Mouse (Mus musculus) hindbrain, embryonic 13.5 days (tissue): ENCODE measurements at regions not wholly inside any gene's neighbourhood (a gene's known extent, or its start where the extent isn't known, plus 50 kb on each side); places are given as distances from the start of the nearest gene placed in this dataset.

ENCODE experiments used
- ATAC-seq: fragments of 200-750 bp; cut with Nextera tagmentation; 2 replicates; pipeline ENCODE4 v1.8.0; 2017; ENCODE audit warnings: moderate TSS enrichment; ENCODE audit not compliant: low FRiP score
- H3K27ac ChIP-seq: fragments of 300-500 bp; sonication (generic); 2 replicates; pipeline ENCODE4 v1.5.1; 2015; ENCODE audit warnings: inconsistent platforms, mild to moderate bottlenecking, moderate library complexity
- H3K27me3 ChIP-seq: fragments of 300-500 bp; sonication (generic); 2 replicates; pipeline ENCODE4 v1.6.1; 2015; ENCODE audit warnings: mild to moderate bottlenecking, inconsistent platforms
- H3K36me3 ChIP-seq: fragments of 300-500 bp; sonication (generic); 2 replicates; pipeline ENCODE4 v1.6.1; 2015; ENCODE audit warnings: mild to moderate bottlenecking, inconsistent platforms
- H3K4me1 ChIP-seq: fragments of 300-500 bp; sonication (generic); replicated peaks from 2 replicates; pipeline ENCODE4 v1.6.1; 2015; ENCODE audit warnings: inconsistent platforms
- H3K4me2 ChIP-seq: fragments of 300-500 bp; sonication (generic); 2 replicates; pipeline ENCODE4 v1.6.1; 2015; ENCODE audit warnings: inconsistent platforms, mild to moderate bottlenecking, moderate library complexity
- H3K4me3 ChIP-seq: fragments of 300-500 bp; sonication (generic); 2 replicates; pipeline ENCODE4 v1.5.1; 2015; ENCODE audit warnings: mild to moderate bottlenecking, inconsistent platforms
- H3K9ac ChIP-seq: fragments of 300-500 bp; sonication (generic); 2 replicates; pipeline ENCODE4 v1.6.1; 2015; ENCODE audit warnings: mild to moderate bottlenecking, inconsistent platforms
- H3K9me3 ChIP-seq: fragments of 300-500 bp; sonication (generic); 2 replicates; pipeline ENCODE4 v1.6.1; 2016; ENCODE audit warnings: inconsistent platforms
- WGBS: fragments of 180-500 bp; shearing (Covaris S2); methylation state at CpG from one replicate; pipeline ENCODE4 v1.1.7; 2015; 5-methylcytosine and 5-hydroxymethylcytosine counted together

DNA sequence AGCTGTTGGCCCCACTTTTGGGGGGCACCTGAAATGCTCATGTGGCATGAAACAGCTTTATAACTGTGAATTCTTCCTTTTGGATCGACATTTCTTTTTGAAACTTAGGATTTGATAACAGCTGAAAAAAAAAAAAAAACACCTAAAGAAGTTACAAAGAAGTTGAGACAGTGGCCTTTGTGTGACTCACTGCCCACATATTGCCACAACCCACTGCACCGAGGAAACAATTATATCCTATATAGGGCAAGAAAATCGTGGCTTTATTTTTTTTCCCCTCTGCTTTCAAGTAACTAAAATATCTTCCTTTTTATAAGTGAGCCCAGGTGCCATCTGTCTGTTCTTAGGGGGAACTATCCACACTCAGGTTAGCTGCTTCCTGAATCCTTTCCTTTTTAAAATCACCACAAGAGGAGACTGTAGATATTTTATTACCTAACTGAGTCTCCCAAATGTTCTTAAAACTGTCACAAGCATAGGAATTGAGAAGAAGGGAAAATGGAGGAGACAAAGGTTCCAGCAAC lies 104.8 kb upstream of the Adra1d start:
- Histone ChIP-seq H3K4me1 (no peaks in the 10 kb centered on the region), H3K27ac (no peak overlapping the region), H3K4me2 (no peak overlapping the region), H3K36me3 (no peaks in the 10 kb centered on the region), H3K27me3 (no peaks in the 10 kb centered on the region), H3K9ac (no peak overlapping the region), H3K4me3 (no peak overlapping the region), H3K9me3 (no peaks in the 10 kb centered on the region)
- 79% methylated on average over 3 of the region's 3 CpGs for WGBS
- ATAC-seq = no peak

- 79% methylated on average over 3 of the region's 3 CpGs for WGBS
- Histone ChIP-seq H3K4me1 (no peaks in the 10 kb centered on the region), H3K27ac (no peak overlapping the region), H3K27me3 (no peaks in the 10 kb centered on the region), H3K9ac (no peak overlapping the region), H3K4me2 (no peak overlapping the region), H3K9me3 (no peaks in the 10 kb centered on the region), H3K36me3 (no peaks in the 10 kb centered on the region), H3K4me3 (no peak overlapping the region)
- ATAC-seq = no peak
These were observed 102.5 kb upstream of the Adra1d start for GRCm38 (mm10) chr2:131664575-131664974.

- Histone ChIP-seq H3K27me3 (no peaks in the 10 kb centered on the region), H3K4me1 (no peaks in the 10 kb centered on the region), H3K9ac (no peak overlapping the region), H3K36me3 (no peaks in the 10 kb centered on the region), H3K9me3 (0 out of 2 replicates have a peak, but pooled peaks cover 3% of the 10 kb centered on the region), H3K27ac (no peak overlapping the region), H3K4me3 (no peak overlapping the region), H3K4me2 (no peak overlapping the region)
- ATAC-seq = no peak
- WGBS = 91% methylated on average over 8 of the region's 8 CpGs
These were observed 101.2 kb upstream of the Adra1d start for GRCm38 (mm10) chr2:131663199-131663809.

- Histone ChIP-seq H3K4me2 (no peak overlapping the region), H3K4me1 (no peaks in the 10 kb centered on the region), H3K9me3 (no peaks in the 10 kb centered on the region), H3K36me3 (no peaks in the 10 kb centered on the region), H3K9ac (no peak overlapping the region), H3K4me3 (no peak overlapping the region), H3K27me3 (no peaks in the 10 kb centered on the region), H3K27ac (no peak overlapping the region)
- WGBS = 79% methylated on average over 5 of the region's 5 CpGs
- ATAC-seq = no peak
These were observed 90.1 kb upstream of the Adra1d start for GRCm38 (mm10) chr2:131652197-131652596.

GRCm38 (mm10) chr2:131650611-131651153 lies 88.6 kb upstream of the Adra1d start:
- no peaks in the 10 kb centered on the region for H3K4me1 ChIP-seq
- ATAC-seq = no peak
- no peak overlapping the region for H3K4me3 ChIP-seq
- no peak overlapping the region for H3K9ac ChIP-seq
- H3K27ac ChIP-seq = no peak overlapping the region
- H3K27me3 ChIP-seq = no peaks in the 10 kb centered on the region
- H3K9me3 ChIP-seq = no peaks in the 10 kb centered on the region
- WGBS = 74% methylated on average over 9 of the region's 9 CpGs
- no peak overlapping the region for H3K4me2 ChIP-seq
- H3K36me3 ChIP-seq = no peaks in the 10 kb centered on the region

DNA sequence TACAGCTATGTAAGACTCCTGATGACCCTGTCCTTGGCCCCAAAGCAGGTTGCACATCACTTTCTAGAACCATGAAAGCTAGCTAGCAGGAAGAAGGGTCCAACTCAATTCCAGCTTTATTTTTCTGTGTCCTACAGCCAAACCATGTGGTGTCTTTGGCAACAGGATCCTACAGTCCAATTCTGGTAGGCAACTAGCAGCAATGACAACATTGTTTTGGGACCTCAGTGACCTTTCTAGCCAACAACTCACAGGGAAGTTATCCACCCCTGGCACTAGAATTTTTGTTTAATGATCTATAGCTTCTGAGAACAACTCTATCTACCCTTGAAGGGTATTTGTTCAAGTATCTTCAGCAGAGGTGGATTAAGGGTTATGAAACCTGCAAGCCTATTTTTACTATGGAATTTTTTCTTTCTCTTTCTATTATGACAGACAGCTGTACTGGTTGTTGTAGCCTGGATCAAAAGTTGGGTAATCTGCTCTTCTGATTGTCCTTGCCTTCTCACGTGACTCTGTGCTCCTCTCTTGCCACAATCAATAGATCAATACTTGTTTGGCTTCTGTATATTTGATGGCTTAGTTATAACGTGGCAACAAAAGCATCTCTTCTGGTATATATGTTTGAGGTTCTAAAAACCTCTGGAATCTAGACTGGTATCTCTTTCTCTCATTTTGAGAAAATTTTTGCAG lies 82.2 kb upstream of the Adra1d start:
- no peak overlapping the region for H3K27ac ChIP-seq
- H3K27me3 ChIP-seq = no peaks in the 10 kb centered on the region
- no peak overlapping the region for H3K4me2 ChIP-seq
- H3K36me3 ChIP-seq = no peaks in the 10 kb centered on the region
- peaks cover 3% of the 10 kb centered on the region; the same call in 1 of the 2 replicates for H3K4me1 ChIP-seq
- no peaks in the 10 kb centered on the region for H3K9me3 ChIP-seq
- no peak overlapping the region for H3K9ac ChIP-seq
- WGBS = 85% methylated on average over 2 of the region's 2 CpGs
- no peak for ATAC-seq
- no peak overlapping the region for H3K4me3 ChIP-seq

GRCm38 (mm10) chr2:131642456-131642855 lies 80.4 kb upstream of the Adra1d start:
- no peak for ATAC-seq
- Histone ChIP-seq H3K27ac (no peak overlapping the region), H3K4me2 (no peak overlapping the region), H3K27me3 (no peaks in the 10 kb centered on the region), H3K4me1 (peaks cover 9% of the 10 kb centered on the region), H3K4me3 (no peak overlapping the region), H3K9ac (no peak overlapping the region), H3K36me3 (no peaks in the 10 kb centered on the region), H3K9me3 (no peaks in the 10 kb centered on the region)
- WGBS = 91% methylated on average over 3 of the region's 3 CpGs

- no peak overlapping the region for H3K4me2 ChIP-seq
- no peak overlapping the region for H3K4me3 ChIP-seq
- no peaks in the 10 kb centered on the region for H3K9me3 ChIP-seq
- H3K9ac ChIP-seq = no peak overlapping the region
- no peaks in the 10 kb centered on the region for H3K36me3 ChIP-seq
- H3K27ac ChIP-seq = no peak overlapping the region
- peak; percentile 61; the same call in 1 of the 2 replicates for ATAC-seq
- 49% methylated on average over 3 of the region's 3 CpGs for WGBS
- peaks cover 9% of the 10 kb centered on the region for H3K4me1 ChIP-seq
- no peaks in the 10 kb centered on the region for H3K27me3 ChIP-seq
These were observed 77.0 kb upstream of the Adra1d start for GRCm38 (mm10) chr2:131638996-131639605.

GRCm38 (mm10) chr2:131635791-131636190 lies 73.7 kb upstream of the Adra1d start:
- ATAC-seq = no peak
- H3K9ac ChIP-seq = no peak overlapping the region
- no peak overlapping the region for H3K27ac ChIP-seq
- H3K36me3 ChIP-seq = no peaks in the 10 kb centered on the region
- no peaks in the 10 kb centered on the region for H3K9me3 ChIP-seq
- peaks cover 9% of the 10 kb centered on the region for H3K4me1 ChIP-seq
- WGBS = 82% methylated on average over 2 of the region's 2 CpGs
- H3K4me3 ChIP-seq = no peak overlapping the region
- no peaks in the 10 kb centered on the region for H3K27me3 ChIP-seq
- no peak overlapping the region for H3K4me2 ChIP-seq

DNA sequence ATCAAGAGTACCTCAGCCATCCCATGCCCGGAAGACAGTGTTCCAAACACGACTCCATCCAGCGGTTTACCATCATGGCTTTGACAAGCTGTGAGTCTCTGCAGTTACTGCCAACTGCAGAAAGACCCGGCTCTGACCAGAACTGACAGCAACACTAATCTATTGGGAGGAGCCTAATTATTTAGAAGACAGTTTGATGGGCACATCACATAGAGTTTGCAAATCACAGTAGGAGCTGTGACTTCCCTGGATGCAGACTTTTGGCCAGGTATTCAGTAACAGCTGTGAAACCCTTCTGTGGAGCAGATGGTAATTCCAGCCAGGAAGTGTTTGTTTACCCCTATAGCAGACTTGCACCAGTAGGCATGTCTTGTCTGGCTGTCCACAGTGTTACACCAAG lies 55.8 kb upstream of the Adra1d start:
- ATAC-seq = no peak
- Histone ChIP-seq H3K4me3 (no peak overlapping the region), H3K9me3 (no peaks in the 10 kb centered on the region), H3K27ac (no peak overlapping the region), H3K9ac (no peak overlapping the region), H3K27me3 (no peaks in the 10 kb centered on the region), H3K4me1 (no peaks in the 10 kb centered on the region), H3K4me2 (no peak overlapping the region), H3K36me3 (no peaks in the 10 kb centered on the region)
- 84% methylated on average over 4 of the region's 4 CpGs for WGBS

- H3K9ac ChIP-seq = no peak overlapping the region
- H3K9me3 ChIP-seq = no peaks in the 10 kb centered on the region
- H3K4me3 ChIP-seq = no peak overlapping the region
- no peak overlapping the region for H3K27ac ChIP-seq
- no peaks in the 10 kb centered on the region for H3K4me1 ChIP-seq
- WGBS = 79% methylated on average over 5 of the region's 5 CpGs
- H3K27me3 ChIP-seq = no peaks in the 10 kb centered on the region
- H3K4me2 ChIP-seq = no peak overlapping the region
- H3K36me3 ChIP-seq = no peaks in the 10 kb centered on the region
- ATAC-seq = no peak
These were observed 50.4 kb upstream of the Adra1d start for GRCm38 (mm10) chr2:131612486-131612885.
